Mouse (Mus musculus) lung, adult 2 months (tissue): ENCODE data around the gene Ppia.

Source experiments
- CTCF ChIP-seq: fragments of 200-500 bp; IDR thresholded peaks from 2 replicates; pipeline ENCODE4 v1.5.1; 2011; ENCODE audit warnings: mild to moderate bottlenecking, low read length, control low read depth; ENCODE audit not compliant: insufficient read depth
- POLR2A ChIP-seq: fragments of 200-500 bp; IDR thresholded peaks from 2 replicates; pipeline ENCODE4 v1.6.1; 2011; ENCODE audit warnings: low read depth, mild to moderate bottlenecking, control low read depth, low read length, borderline replicate concordance; ENCODE audit errors: extremely low read depth

DNA sequence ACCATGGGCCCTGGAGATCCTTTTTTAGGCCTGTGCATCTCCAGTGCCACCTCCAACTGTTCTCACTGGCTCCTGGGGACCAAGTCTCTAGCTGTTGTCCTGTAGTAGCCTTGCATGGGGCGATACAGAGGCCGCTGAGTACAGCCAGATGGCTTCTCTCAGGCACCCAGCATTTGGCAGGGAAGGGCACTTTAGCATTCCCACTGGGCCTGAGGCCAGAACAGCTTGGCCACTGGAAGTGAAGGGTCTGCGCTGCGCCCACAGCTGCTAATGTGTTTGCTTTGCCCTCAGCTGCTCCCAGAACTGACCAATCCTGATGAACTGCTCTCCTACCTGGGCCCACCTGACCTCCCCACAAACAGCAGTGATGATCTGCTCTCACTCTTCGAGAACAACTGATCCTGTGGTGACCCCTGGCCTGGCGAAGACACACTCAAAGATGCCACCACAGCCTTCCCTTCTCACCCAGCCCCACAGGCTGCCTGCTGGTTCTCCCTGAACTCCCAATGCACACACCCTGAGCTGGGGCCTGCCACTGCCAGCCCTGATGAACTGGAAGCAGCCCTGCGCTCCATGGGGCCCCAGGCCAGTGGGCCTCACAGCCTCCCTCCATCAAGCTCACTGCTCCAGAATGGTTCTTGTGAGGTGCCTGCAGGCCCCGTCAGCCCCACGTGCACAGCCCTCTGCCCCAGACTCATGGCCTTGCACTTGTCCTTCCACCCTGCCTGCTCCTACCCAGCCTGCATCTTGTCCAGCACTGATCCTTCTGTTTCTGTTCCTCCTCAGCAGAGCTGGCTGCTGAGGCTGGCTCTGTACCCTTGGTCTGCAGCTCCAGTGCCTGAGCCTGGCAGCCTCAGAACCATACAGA lies 10.3 kb upstream of the Ppia start:
- TF ChIP-seq POLR2A: no peak
- TF ChIP-seq CTCF: no peak
